Mouse (Mus musculus) lung, postnatal 4 days (tissue): ENCODE results near the gene Zfp292.

ENCODE experiments used
- DNase-seq, 2 experiments: peaks; one replicate each; pipeline ENCODE4 v3.0.0; 2021

The Zfp292 gene

GRCm38 (mm10) chr4:34881851-34882250 lies 909 bp downstream of the Zfp292 start:
- DNase-seq: no peak

DNA sequence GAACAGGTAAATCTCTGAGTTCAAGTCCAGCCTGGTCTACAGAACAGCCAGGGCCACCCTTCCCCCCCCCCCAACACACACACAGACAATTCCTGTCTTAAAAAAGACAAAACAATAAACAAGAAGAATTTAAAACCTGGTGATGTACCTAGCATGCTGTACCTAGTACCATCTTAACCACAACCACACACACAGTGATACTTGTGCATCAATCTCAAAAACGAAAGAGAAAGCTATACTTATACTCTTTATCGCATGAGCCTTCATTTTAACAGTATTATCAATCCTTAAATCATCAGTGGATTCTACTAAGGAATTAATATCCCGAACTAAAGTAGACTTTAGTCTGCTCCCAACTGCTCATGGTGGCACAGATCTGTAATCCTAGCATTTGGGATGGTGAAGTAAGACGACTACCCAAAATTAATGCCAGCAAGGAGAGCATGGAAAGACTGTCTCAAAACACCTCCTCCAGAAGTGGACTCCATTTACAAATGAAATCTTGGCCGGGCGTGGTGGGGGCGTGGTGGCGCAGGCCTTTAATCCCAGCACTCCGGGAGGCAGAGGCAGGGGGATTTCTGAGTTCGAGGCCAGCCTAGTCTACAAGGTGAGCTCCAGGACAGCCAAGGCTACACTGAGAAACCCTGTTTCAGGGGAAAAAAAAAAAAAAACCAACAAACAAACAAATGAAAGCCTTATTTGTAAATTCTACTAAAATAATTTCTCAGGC lies 1.7 kb downstream of the Zfp292 start:
- no peak for DNase-seq

GRCm38 (mm10) chr4:34874234-34874633 lies 8.5 kb downstream of the Zfp292 start:
- DNase-seq: no peak

- DNase-seq: peak in 1 of 2 experiments; percentile 63
Measured at GRCm38 (mm10) chr4:34872896-34873495, 9.8 kb downstream of the Zfp292 start.

DNA sequence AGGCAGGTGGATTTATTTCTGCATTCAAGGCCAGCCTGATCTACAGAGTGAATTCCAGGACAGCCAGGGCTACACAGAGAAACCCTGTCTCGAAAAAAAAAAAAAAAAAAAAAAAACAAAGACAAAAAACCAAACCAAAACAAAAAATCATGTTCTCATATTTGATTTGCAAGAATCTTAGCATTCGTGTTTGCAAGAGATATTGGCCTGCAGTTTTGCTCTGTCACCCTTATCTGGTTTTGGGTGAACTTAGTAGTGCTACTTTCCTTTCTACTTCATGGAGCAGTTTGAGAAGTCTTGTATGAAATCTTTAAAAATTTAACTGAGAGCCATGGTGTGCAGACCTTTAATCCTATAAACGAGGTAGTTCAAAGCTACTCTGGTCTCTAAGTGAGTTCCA lies 12.9 kb downstream of the Zfp292 start:
- DNase-seq: no peak

DNA sequence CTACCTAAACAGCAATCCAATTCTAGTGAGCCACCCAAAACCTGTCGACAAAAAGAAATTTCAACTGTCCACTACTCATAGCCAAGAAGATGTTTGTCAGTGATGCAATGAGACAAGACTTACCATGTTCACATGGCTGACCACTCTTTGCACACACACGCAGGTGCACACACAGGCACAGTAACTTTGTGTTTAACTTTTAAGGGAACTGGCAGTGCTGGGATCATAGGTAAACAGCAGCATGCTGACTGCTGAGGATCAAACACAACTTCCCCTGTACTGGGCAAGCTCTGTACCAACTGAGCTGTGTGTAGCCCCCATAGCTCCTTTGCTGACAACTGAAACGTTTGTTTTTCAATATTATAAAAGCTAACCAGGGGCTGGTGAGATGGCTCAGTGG lies 21.3 kb downstream of the Zfp292 start:
- DNase-seq: no peak

GRCm38 (mm10) chr4:34859416-34859815 lies 23.3 kb downstream of the Zfp292 start:
- DNase-seq: no peak

- DNase-seq: no peak
Measured at GRCm38 (mm10) chr4:34858903-34859302, 23.9 kb downstream of the Zfp292 start.

- DNase-seq: no peak
Measured at GRCm38 (mm10) chr4:34855966-34856365, 26.8 kb downstream of the Zfp292 start.

DNA sequence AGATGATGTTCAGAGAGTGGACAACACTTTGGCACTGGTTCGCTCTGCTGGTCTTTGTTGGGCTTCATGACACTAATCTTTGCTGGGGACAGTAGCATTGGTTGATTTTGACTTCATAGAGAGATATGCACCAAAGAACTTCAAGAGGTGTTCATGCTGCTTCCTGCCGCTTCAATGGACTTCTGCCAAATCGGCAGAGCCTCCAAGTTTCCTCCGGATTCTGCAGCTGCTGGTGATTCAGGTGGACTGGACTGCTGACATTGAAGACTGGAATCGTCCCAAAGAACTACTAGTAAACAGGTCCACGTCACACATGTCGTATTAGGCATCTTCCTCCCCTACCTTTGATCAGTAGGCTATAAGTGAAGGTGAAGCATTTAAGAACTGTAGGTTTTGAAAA lies 30.7 kb downstream of the Zfp292 start:
- DNase-seq: no peak

DNA sequence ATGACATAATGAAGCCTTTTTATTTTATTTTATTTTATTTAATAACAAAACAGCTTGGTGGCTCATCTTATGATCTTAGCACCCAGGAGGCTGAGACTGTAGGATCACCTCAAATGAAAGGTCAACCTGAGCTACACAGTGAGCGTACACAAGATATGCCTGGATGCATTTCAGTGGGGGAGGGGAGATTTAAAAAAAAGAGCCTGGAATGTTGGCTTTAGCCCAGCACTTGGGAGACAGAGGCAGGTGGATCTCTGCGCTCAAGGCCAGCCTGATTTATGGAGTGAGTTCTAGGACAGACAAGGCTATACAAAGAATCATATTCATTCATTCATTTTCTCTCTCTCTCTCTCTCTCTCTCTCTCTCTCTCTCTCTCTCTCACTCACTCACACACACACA lies 32.6 kb downstream of the Zfp292 start:
- DNase-seq: no peak

- DNase-seq: no peak
Measured at GRCm38 (mm10) chr4:34847679-34848309, 35.0 kb downstream of the Zfp292 start.

GRCm38 (mm10) chr4:34843839-34844238 lies 38.9 kb downstream of the Zfp292 start:
- no peak for DNase-seq

DNA sequence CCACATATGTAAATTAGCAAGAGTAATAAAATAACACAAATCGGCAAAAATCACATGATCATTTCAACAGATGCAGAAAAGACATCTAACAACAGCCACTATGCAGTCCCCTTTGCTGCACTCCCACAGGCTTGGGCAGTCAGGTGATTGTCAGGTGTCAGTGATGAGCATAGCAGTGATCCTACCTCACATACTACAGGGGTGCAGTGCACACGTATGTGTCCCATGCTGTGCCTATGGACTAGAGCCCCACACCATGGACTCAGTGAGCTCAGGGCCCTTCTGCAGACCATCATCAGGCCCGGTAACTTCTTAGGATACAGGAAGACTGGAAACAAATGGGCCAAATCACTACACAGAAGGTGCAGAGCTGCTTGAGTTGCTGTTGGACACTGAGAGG lies 39.9 kb downstream of the Zfp292 start:
- no peak for DNase-seq

DNA sequence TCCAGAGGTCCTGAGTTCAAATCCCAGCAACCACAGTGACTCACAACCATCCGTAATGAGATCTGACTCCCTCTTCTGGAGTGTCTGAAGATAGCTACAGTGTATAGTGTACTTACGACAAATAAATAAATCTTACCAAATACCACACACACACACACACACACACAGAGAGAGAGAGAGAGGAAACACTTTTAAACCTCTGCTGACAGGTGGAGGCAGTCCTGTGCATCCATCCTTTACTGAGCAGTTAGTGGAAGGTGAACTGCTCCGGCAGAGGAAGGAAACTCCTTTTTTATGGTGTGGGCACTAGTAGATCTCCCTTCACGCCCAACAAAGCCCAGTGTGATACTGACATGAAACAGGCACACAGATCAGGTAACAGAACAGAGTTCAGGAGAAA lies 51.3 kb downstream of the Zfp292 start:
- no peak for DNase-seq

DNA sequence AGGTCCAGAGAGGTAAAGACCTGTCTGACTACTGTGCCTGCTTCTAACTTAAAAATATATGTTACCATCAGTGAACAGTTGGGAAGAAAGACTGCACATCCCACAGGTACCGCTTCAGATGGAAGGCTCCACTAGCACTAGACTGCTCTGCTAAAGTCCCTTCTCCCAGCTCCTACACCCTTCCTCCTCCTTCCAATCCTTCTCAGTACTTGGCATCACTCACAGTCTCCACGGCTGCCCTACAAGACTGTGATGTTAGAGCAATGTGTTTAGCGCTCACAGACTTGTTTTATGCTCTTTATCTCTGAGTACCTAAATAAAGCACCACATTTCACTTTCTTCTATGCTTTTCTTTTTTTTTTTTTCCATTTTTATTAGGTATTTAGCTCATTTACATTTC lies 53.3 kb downstream of the Zfp292 start:
- no peak for DNase-seq

- no peak for DNase-seq
Measured at GRCm38 (mm10) chr4:34823901-34824300, 58.9 kb downstream of the Zfp292 start.

- DNase-seq: no peak
Measured at GRCm38 (mm10) chr4:34819904-34820303, 62.9 kb downstream of the Zfp292 start.

DNA sequence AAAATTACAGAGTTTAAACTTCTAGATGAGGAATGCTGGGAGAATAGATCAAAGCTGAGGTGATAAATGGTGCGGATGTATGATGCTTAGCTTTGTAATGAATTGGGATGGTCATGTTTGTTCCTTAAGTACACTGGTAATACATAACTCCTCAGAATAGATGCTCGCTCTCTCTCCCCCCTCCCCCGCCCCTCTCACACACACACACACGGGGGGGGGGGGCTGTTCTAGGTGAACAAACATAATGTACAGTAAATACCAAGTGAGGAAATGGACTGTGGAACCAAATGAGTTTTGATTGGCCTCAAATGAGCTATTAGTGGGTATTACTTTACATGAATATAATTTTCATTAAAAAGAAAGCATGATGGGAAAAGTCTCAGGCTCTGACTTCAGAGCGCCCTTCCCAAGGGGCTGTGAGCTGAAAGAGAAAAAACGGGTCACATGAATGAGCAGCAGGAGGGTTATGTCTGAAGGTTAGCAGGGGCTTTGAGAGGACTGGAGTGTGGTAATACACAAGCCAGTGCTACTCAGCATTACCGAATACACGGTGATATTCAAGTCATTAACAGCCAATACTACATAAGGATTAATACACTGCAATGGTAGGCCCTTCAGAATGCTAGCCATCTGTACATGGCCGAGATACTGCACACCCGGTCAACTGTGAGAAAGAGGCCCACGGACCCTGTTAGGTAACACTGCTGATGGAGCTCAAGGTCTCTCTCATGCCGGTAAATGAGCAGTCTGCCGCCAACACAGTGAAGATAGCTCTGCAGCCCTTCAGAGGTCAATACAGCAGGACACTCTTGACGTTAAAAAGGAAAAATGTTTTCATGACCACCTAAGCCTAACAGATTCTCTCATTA lies 81.4 kb downstream of the Zfp292 start:
- DNase-seq: no peak

DNA sequence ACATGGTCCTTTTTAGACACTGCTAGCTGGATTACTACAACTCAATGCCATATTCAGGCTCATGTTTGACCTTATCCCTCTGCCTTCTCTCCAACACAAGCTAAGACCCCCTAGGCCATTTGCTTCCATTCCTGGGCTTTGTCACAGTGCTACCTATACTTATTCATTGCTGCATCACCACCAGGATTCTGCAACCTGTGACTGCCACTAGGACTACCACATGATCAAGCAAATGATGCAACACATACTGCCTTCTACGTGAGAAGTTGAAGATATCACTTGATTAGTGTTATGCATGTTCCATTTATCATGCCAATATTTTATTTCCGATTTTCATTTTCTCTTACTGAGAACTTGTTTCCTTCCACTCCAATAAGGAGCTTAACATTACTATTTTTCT lies 84.8 kb downstream of the Zfp292 start:
- no peak for DNase-seq

DNA sequence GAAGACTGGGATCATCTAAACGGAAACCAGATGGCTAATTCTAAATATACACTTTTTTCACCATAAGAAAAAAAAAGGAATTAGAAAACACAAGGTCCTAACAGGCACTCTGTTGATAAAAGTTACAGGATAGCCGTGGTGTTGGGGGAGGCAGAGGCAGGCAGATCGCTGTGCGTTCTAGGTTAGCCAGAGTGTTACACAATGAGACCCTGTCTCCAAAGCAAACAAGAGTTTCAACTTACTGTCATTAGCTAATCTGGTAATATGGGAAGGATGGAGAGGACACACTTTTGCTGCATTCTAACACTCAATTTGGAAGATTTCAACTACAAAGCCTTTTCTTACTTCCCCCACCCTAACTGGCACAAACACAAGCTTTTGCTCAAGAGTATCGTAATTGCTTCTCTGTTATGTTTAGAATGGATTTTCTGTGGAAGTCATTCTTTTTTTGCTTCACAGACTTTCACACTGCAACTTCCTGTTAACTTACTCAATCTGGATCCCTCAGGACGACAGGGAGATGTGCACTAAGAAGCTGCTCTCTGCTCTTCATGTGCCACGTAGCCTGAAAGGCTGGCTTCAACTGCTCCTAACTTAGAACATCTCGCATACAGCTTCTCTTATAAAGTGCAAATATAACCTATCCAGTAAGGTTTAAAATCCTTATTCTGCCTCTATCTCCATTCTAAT lies 85.3 kb downstream of the Zfp292 start:
- no peak for DNase-seq

DNA sequence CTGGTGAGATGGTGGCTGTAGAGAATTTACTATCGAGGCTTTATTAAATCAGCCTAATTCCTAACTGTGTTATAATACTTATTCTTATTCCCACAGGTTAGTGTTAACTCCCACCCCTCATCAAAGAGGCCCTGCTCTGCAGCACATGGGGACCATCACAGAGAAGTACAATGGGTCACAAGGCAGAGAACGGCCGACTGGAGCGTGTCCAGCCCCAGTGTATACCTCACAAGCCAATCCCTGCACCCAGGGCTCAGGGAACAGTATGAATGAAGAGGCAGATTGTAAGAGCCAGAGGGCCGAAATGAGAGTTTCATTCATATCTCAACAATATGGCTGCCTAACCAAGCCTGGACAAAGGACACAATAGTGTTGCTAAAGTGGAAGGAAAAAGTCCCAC lies 86.5 kb downstream of the Zfp292 start:
- DNase-seq: no peak

DNA sequence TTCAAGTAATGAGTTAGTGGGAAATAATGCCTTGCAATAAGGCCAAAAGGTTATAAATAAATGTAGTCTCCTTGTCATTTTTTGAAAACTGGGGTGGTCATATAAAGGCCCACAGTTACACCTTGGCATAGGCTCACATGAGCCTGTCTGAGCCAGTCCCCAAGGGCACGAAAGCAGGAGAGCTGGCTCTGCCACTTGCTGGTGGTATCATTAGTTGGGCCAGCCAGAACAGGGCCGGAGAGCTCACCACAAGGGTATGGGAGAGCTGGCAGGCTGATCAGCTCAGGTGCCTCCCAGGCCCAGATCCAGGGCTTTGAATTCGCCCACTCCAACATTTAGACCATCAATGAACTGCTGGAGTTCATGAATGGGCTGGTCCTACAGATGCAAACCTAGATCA lies 96.3 kb downstream of the Zfp292 start:
- no peak for DNase-seq
